Mouse (Mus musculus) urinary bladder, adult 18-20 months (tissue): Measurements from ENCODE around the gene Gabrd.

Experiments used
- DNase-seq, 2 experiments: peaks; one replicate each; pipeline ENCODE4 v3.0.0; 2022; ENCODE audit warnings: low spot score in 2 of 2, mixed read lengths in 2 of 2

Gene Gabrd

DNA sequence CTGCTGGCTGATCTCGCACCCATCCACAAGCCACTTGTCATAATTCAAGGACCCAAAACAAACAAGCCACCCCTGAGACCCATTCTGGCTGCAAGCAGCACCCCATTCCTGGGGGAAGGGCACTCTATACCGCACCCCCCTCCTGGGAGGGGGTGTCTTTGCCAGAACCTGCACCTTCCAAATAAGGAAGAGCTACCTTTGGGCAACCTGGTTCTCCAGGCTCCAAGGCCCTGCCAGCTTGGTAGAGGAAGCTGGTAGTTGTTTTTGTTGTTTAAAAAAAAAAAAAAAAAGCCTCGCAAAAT lies 53.7 kb downstream of the Gabrd start:
- no peak for DNase-seq

DNA sequence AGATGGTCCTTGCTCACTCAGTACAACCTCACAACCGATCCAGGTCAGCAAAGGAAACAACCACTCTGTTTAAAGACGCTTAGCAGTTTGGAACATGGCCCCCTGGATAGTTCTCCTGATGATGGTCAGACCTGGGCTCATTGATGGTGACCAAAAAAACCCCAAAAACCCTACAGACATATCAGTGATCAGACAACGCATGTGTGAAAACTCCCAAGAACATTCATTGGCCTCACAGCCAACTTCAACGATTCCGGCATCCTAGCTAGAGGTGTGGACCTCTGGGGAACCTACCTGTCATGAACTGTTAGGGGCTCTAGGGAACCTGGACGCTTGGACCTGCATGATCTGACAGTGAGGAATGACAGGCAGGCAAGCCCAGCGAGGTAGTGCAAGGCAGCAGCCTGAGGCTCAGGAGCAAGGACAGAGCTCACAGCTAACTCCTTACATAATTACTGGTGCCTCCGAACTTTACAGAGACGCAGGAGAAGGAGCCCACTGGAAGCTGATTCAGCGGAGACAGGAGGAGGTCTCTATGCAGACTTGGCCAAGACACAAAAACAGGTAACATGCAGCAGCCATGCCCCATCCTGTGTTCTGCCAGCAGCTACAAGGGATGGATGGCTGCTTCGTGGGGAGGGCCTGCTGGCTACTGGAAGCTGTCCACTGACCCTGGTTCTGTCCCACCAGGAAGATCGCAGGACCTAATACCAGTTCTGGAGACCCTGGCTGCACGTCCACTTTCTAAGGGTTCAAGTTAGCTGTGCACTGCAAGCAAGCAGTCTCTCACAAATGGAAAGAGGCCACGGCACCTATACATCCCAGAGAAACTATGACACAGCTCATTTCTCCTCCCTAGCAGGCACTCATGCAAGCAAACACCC lies 54.3 kb downstream of the Gabrd start:
- no peak for DNase-seq

DNA sequence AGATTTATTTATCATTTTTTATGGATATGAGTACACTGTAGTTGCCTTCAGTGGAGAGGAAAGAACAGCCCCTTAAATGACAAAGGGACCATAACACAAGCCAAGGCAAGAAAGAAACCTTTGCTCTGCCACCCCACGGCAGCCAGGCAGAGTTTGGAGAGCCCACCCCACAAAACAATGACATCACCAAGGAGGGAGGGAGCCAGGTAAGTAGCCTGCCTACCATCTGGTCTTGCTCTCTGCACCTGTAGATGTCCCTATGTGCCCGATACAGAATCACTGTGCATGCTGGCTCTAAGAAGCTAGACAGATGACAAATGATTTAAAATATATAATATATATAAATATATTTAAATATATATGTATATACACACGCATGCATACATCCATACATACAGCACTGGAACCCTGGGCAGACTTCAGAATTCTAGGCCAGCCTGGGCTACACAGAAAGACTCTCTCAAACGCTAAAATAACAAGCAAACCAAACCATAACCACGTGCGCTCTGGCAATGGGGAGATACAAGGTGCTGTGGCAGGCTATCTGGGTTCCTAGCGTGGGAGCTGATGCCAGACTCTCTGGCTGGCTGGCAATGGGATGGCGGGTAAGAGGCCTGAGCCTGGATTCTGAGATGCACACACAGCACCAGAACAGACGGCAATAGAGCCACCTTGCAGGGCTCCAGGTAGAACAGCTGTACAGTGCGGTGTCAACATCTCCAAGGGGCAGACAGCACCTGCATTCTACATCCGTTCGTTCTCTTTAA lies 61.4 kb downstream of the Gabrd start:
- DNase-seq: no peak
